Mouse (Mus musculus) ES-E14 (cell line): Measurements from ENCODE around the gene Clasp2.

Experiments
- CHD2 ChIP-seq: IDR thresholded peaks from 2 replicates; pipeline ENCODE4 v1.6.1; 2014; ENCODE audit warnings: mild to moderate bottlenecking, low read depth, low read length, inconsistent platforms
- MAFK ChIP-seq: IDR thresholded peaks from 2 replicates; pipeline ENCODE4 v1.6.1; 2014; ENCODE audit warnings: mild to moderate bottlenecking, low read depth, low read length, inconsistent platforms; ENCODE audit not compliant: insufficient read depth

DNA sequence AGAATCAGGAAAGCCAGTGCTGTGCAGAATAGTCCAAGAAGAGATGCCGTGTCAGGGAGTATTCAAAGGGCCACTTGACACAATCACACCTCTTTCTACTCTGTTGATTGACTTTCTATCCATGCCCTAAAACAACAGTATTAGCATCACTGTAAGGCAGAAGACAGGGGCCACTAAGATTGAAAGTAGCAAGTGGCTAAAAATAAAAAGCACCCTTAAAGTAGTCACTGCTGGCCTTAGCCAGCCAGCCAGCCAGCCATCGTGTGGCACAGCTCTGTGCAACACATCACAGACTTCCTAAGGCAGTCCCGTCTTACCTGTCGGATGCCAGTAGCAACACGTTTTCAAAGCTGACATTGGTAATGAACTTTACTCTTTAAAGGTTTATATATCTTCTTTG is 55.9 kb downstream of the Clasp2 start:
- TF ChIP-seq CHD2: no peak
- TF ChIP-seq MAFK: no peak
